Mouse (Mus musculus): ENCODE data around the gene Ywhae.

GRCm38 (mm10) chr11:75810526-75810925 is 77.9 kb downstream of the Ywhae start:
- TF ChIP-seq CTCF (IDR thresholded peaks at IDR 0.05; ENCODE audit: extremely low read depth, insufficient read length, insufficient replicate concordance, low read depth, low read length) (no peak), POLR2A (IDR thresholded peaks at IDR 0.05; ENCODE audit: low read depth, low read length) (no peak)

All from small intestine, adult 2 months (tissue).